Mouse (Mus musculus) MEL (cell line): Measurements from ENCODE around the gene Adamtsl1. TPM values are rescaled to one million over a fixed set of nuclear protein-coding genes. Genes with fewer than 3 reads are reported as not detected.

ENCODE experiments used
- DNase-seq: peaks from one replicate; pipeline ENCODE4 v3.0.0; 2011; ENCODE audit warnings: low read depth, low spot score
- H3K27ac ChIP-seq: 2 replicates; pipeline ENCODE4 v1.5.1; 2012; ENCODE audit warnings: low read depth, mild to moderate bottlenecking, control low read depth, low read length, moderate library complexity; ENCODE audit not compliant: control insufficient read depth
- H3K27me3 ChIP-seq, 2 experiments: fragments of 150-350 bp in 1 of 2; sonication (generic) in 1 of 2; 2 replicates each; pipeline ENCODE4 v1.6.1; 2012; ENCODE audit warnings: low read length in 2 of 2, mild to moderate bottlenecking in 2 of 2, improper control_type of control experiment in 1 of 2, moderate library complexity in 1 of 2; ENCODE audit not compliant: insufficient read depth in 2 of 2, control insufficient read depth in 1 of 2
- H3K36me3 ChIP-seq, 2 experiments: 2 replicates each; pipeline ENCODE4 v1.6.1; 2012 to 2014; ENCODE audit warnings: low read length in 2 of 2, improper control_type of control experiment in 1 of 2, inconsistent platforms in 1 of 2, mild to moderate bottlenecking in 1 of 2; ENCODE audit not compliant: insufficient read depth in 2 of 2, control insufficient read depth in 1 of 2
- H3K4me1 ChIP-seq, 2 experiments: fragments of 150-350 bp in 1 of 2; sonication (generic) in 1 of 2; 2 replicates each; pipeline ENCODE4 v1.6.1; 2012; ENCODE audit warnings: low read length in 2 of 2, improper control_type of control experiment in 1 of 2, mild to moderate bottlenecking in 1 of 2; ENCODE audit not compliant: insufficient read depth in 2 of 2, control insufficient read depth in 1 of 2
- H3K4me3 ChIP-seq, 2 experiments: fragments of 150-350 bp in 1 of 2; sonication (generic) in 1 of 2; 2 replicates each; pipeline ENCODE4 v1.5.1; 2012; ENCODE audit warnings: low read depth in 2 of 2, low read length in 2 of 2, mild to moderate bottlenecking in 2 of 2, moderate library complexity in 2 of 2, control low read depth in 1 of 2, improper control_type of control experiment in 1 of 2; ENCODE audit not compliant: control insufficient read depth in 1 of 2, insufficient read depth in 1 of 2
- H3K79me2 ChIP-seq: 2 replicates; pipeline ENCODE4 v1.6.1; 2012; ENCODE audit warnings: mild to moderate bottlenecking, low read length, moderate library complexity; ENCODE audit not compliant: control insufficient read depth, poor library complexity, insufficient read depth
- H3K9ac ChIP-seq: 2 replicates; pipeline ENCODE4 v1.6.1; 2012; ENCODE audit warnings: low read depth, mild to moderate bottlenecking, control low read depth, low read length, moderate library complexity; ENCODE audit not compliant: control insufficient read depth, poor library complexity, severe bottlenecking
- H3K9me3 ChIP-seq: fragments of 150-350 bp; sonication (generic); replicated peaks from 2 replicates; pipeline ENCODE4 v1.6.1; 2012; ENCODE audit warnings: mild to moderate bottlenecking, low read length, improper control_type of control experiment, moderate library complexity; ENCODE audit not compliant: insufficient read depth
- CHD2 ChIP-seq: IDR thresholded peaks from 2 replicates; pipeline ENCODE4 v1.6.1; 2011; ENCODE audit warnings: low read length, improper control_type of control experiment
- CTCF ChIP-seq, 3 experiments: IDR thresholded peaks in 2 of 3; conservative IDR thresholded peaks in 1 of 3; 2 replicates each; pipeline ENCODE4 v1.5.1; 2011 to 2012; ENCODE audit warnings: low read length in 3 of 3, low read depth in 2 of 3, mild to moderate bottlenecking in 2 of 3, improper control_type of control experiment in 1 of 3, inconsistent platforms in 1 of 3, mixed read lengths in 1 of 3, moderate library complexity in 1 of 3; ENCODE audit not compliant: control insufficient read depth in 1 of 3, insufficient read depth in 1 of 3, poor library complexity in 1 of 3, severe bottlenecking in 1 of 3
- GABPA ChIP-seq: IDR thresholded peaks from 2 replicates; pipeline ENCODE4 v1.6.1; 2012; ENCODE audit warnings: low read depth, mild to moderate bottlenecking, inconsistent platforms, low read length, improper control_type of control experiment, moderate library complexity
- HCFC1 ChIP-seq: IDR thresholded peaks from 2 replicates; pipeline ENCODE4 v1.6.1; 2012; ENCODE audit warnings: low read depth, mild to moderate bottlenecking, inconsistent platforms, low read length, improper control_type of control experiment, moderate library complexity
- KAT2A ChIP-seq: conservative IDR thresholded peaks from 2 replicates; pipeline ENCODE4 v1.6.1; 2012; ENCODE audit warnings: low read depth, low read length, improper control_type of control experiment, inconsistent platforms
- MAFK ChIP-seq: IDR thresholded peaks from 2 replicates; pipeline ENCODE4 v1.6.1; 2011; ENCODE audit warnings: low read depth, mild to moderate bottlenecking, low read length, improper control_type of control experiment, borderline replicate concordance
- MAX ChIP-seq: IDR thresholded peaks from 2 replicates; pipeline ENCODE4 v1.6.1; 2011; ENCODE audit warnings: low read length, improper control_type of control experiment
- MYB ChIP-seq: IDR thresholded peaks from 2 replicates; pipeline ENCODE4 v1.6.1; 2011; ENCODE audit warnings: mild to moderate bottlenecking, low read depth, low read length, improper control_type of control experiment
- POLR2A ChIP-seq, 2 experiments: IDR thresholded peaks; 2 replicates each; pipeline ENCODE4 v1.6.1; 2011 to 2012; ENCODE audit warnings: low read length in 2 of 2, mild to moderate bottlenecking in 2 of 2, control low read depth in 1 of 2, improper control_type of control experiment in 1 of 2, low read depth in 1 of 2, moderate library complexity in 1 of 2; ENCODE audit not compliant: control insufficient read depth in 1 of 2, insufficient read depth in 1 of 2, poor library complexity in 1 of 2
- POLR2AphosphoS5 ChIP-seq: IDR thresholded peaks from 2 replicates; pipeline ENCODE4 v1.6.1; 2012; ENCODE audit warnings: low read depth, borderline replicate concordance, mild to moderate bottlenecking, inconsistent platforms, low read length, moderate library complexity, mixed read lengths
- RCOR1 ChIP-seq: IDR thresholded peaks from 2 replicates; pipeline ENCODE4 v1.6.1; 2012; ENCODE audit warnings: low read depth, mild to moderate bottlenecking, inconsistent platforms, low read length, improper control_type of control experiment
- TAL1 ChIP-seq: IDR thresholded peaks from 2 replicates; pipeline ENCODE4 v1.6.1; 2012; ENCODE audit warnings: mild to moderate bottlenecking, inconsistent platforms, low read length, moderate library complexity, mixed read lengths
- TBP ChIP-seq: IDR thresholded peaks from 2 replicates; pipeline ENCODE4 v1.8.0; 2011; ENCODE audit warnings: low read depth, low read length, improper control_type of control experiment
- UBTF ChIP-seq: IDR thresholded peaks from 2 replicates; pipeline ENCODE4 v1.6.1; 2012; ENCODE audit warnings: low read depth, mild to moderate bottlenecking, inconsistent platforms, low read length, improper control_type of control experiment, moderate library complexity, borderline replicate concordance; ENCODE audit not compliant: insufficient read depth
- USF2 ChIP-seq, 2 experiments: IDR thresholded peaks; 2 replicates each; pipeline ENCODE4 v1.6.1; 2011 to 2012; ENCODE audit warnings: improper control_type of control experiment in 2 of 2, low read length in 2 of 2, borderline replicate concordance in 1 of 2, inconsistent platforms in 1 of 2, low read depth in 1 of 2, mild to moderate bottlenecking in 1 of 2; ENCODE audit not compliant: insufficient read depth in 1 of 2
- ZC3H11A ChIP-seq: IDR thresholded peaks from 2 replicates; pipeline ENCODE4 v1.6.1; 2012; ENCODE audit warnings: low read depth, mild to moderate bottlenecking, inconsistent platforms, low read length, improper control_type of control experiment
- ZNF384 ChIP-seq: IDR thresholded peaks from 2 replicates; pipeline ENCODE4 v1.6.1; 2012; ENCODE audit warnings: low read depth, mild to moderate bottlenecking, inconsistent platforms, low read length, improper control_type of control experiment
- polyA plus RNA-seq, 2 experiments: library from polyadenylated mRNA; stranded (reverse) in 1 of 2; unstranded in 1 of 2; fragments of >175 nt in 1 of 2; fragments of >200 nt in 1 of 2; gene quantifications; 2 replicates each; pipeline versions ENCODE4 v1.2.1 to v1.2.4; 2012; ENCODE audit warnings: low replicate concordance in 2 of 2, low read depth in 1 of 2; ENCODE audit not compliant: insufficient read length in 2 of 2, insufficient read depth in 1 of 2, missing spikeins in 1 of 2
- total RNA-seq: library from RNA; depleted of rRNA; stranded (reverse); fragments of 300-350 nt; gene quantifications from 2 replicates; pipeline ENCODE4 v1.2.3, GENCODE M21; 2012

Gene Adamtsl1
- total and polyA plus RNA-seq, 3 experiments: not detected

- Histone ChIP-seq H3K27me3 (peaks cover 0 to 1% of the 10 kb centered on the region in 2 experiments; a peak in 1 of 4 replicates), H3K9ac (no peak overlapping the region), H3K9me3 (no peaks in the 10 kb centered on the region), H3K36me3 (no peaks in the 10 kb centered on the region), H3K4me3 (no peak overlapping the region), H3K27ac (no peak overlapping the region), H3K79me2 (no peaks in the 10 kb centered on the region), H3K4me1 (no peaks in the 10 kb centered on the region)
- no peak for DNase-seq
- TF ChIP-seq MAFK (no peak), ZNF384 (no peak), USF2 (IDR thresholded peaks at IDR 0.05; ENCODE audit: borderline replicate concordance in 1 of 2, insufficient read depth in 1 of 2, low read depth in 1 of 2, low read length in 2 of 2) (no peak), CTCF (IDR thresholded peaks at IDR 0.05 in 2 of 3, conservative IDR thresholded peaks at IDR 0.05 in 1 of 3; ENCODE audit: control insufficient read depth in 1 of 3, insufficient read depth in 1 of 3, low read depth in 2 of 3, low read length in 3 of 3, poor library complexity in 1 of 3, severe bottlenecking in 1 of 3) (no peak), ZC3H11A (no peak), TAL1 (no peak), UBTF (no peak), HCFC1 (no peak), KAT2A (no peak), GABPA (no peak), RCOR1 (no peak), POLR2AphosphoS5 (no peak), MYB (no peak), CHD2 (no peak), TBP (no peak), MAX (no peak), POLR2A (IDR thresholded peaks at IDR 0.05; ENCODE audit: control insufficient read depth in 1 of 2, insufficient read depth in 1 of 2, low read depth in 1 of 2, low read length in 2 of 2, poor library complexity in 1 of 2) (no peak)
Observed at GRCm38 (mm10) chr4:86301469-86301868, 787.5 kb downstream of the Adamtsl1 start.

GRCm38 (mm10) chr4:86302095-86302494 is 788.1 kb downstream of the Adamtsl1 start:
- no peaks in the 10 kb centered on the region for H3K79me2 ChIP-seq
- H3K9ac ChIP-seq: no peak overlapping the region
- TF ChIP-seq GABPA: no peak
- DNase-seq: no peak
- peaks cover 0 to 1% of the 10 kb centered on the region in 2 experiments; a peak in 1 of 4 replicates for H3K27me3 ChIP-seq
- H3K9me3 ChIP-seq: no peaks in the 10 kb centered on the region
- H3K36me3 ChIP-seq: no peaks in the 10 kb centered on the region
- no peaks in the 10 kb centered on the region for H3K4me1 ChIP-seq
- H3K4me3 ChIP-seq: no peak overlapping the region
- no peak overlapping the region for H3K27ac ChIP-seq
